Mouse (Mus musculus) natural killer cell, adult 2 months (primary cell): ENCODE results near the gene Gopc.
"Not testable (repeated sequence)": the region's sequence is repeated elsewhere in the genome, so short reads cannot be mapped to it uniquely, and the experiment has no call there.

ENCODE experiments used
- DNase-seq, 2 experiments: peaks; one replicate each; pipeline ENCODE4 v3.0.0; 2022; ENCODE audit warnings: low spot score in 2 of 2

Gene Gopc

GRCm38 (mm10) chr10:52387192-52387591 lies 5.3 kb upstream of the Gopc start:
- DNase-seq, result no peak

GRCm38 (mm10) chr10:52384823-52385610 lies 3.1 kb upstream of the Gopc start:
- peak; percentile 21 to 48 for DNase-seq

GRCm38 (mm10) chr10:52383522-52383921 lies 1.6 kb upstream of the Gopc start:
- DNase-seq, result no peak

- DNase-seq, result no peak
Observed at GRCm38 (mm10) chr10:52383022-52383421, 1.1 kb upstream of the Gopc start.

- DNase-seq, result peak; percentile 1 to 6
Observed at GRCm38 (mm10) chr10:52381321-52381801, 563 bp downstream of the Gopc start.

GRCm38 (mm10) chr10:52377813-52378212 lies 4.1 kb downstream of the Gopc start:
- DNase-seq, result no peak

- DNase-seq, result no peak
Observed at GRCm38 (mm10) chr10:52376422-52376821, 5.5 kb downstream of the Gopc start.

- DNase-seq, result no peak
Observed at GRCm38 (mm10) chr10:52374651-52375050, 7.3 kb downstream of the Gopc start.

- peak in 1 of 2 experiments; percentile 73 for DNase-seq
Observed at GRCm38 (mm10) chr10:52373834-52374233, 8.1 kb downstream of the Gopc start.

GRCm38 (mm10) chr10:52368376-52368775 lies 13.5 kb downstream of the Gopc start:
- DNase-seq, result no peak

GRCm38 (mm10) chr10:52360862-52361609 lies 20.9 kb downstream of the Gopc start:
- DNase-seq, result no peak

- no peak for DNase-seq
Observed at GRCm38 (mm10) chr10:52360241-52360735, 21.6 kb downstream of the Gopc start.

GRCm38 (mm10) chr10:52358467-52358866 lies 23.5 kb downstream of the Gopc start, which contains the start of gene Gm26741:
Gm26741 (plus strand) TSS chr10:52358767.
- no peak for DNase-seq

GRCm38 (mm10) chr10:52353184-52353583 lies 28.7 kb downstream of the Gopc start:
- no peak for DNase-seq

- DNase-seq, result not testable (repeated sequence)
Observed at GRCm38 (mm10) chr10:52343324-52343723, 38.6 kb downstream of the Gopc start.

GRCm38 (mm10) chr10:52331007-52331406 lies 50.9 kb downstream of the Gopc start:
- peak in 1 of 2 experiments; percentile 4 for DNase-seq

- DNase-seq, result no peak
Observed at GRCm38 (mm10) chr10:52321918-52322317, 60.0 kb downstream of the Gopc start.

GRCm38 (mm10) chr10:52319506-52320286 lies 62.2 kb downstream of the Gopc start:
- no peak for DNase-seq

GRCm38 (mm10) chr10:52309196-52309595 lies 72.7 kb downstream of the Gopc start:
- DNase-seq, result no peak

- DNase-seq, result no peak
Observed at GRCm38 (mm10) chr10:52304574-52304973, 77.3 kb downstream of the Gopc start.

GRCm38 (mm10) chr10:52302271-52302670 lies 79.7 kb downstream of the Gopc start:
- DNase-seq, result no peak

- DNase-seq, result no peak
Observed at GRCm38 (mm10) chr10:52301766-52302165, 80.2 kb downstream of the Gopc start.
